Mouse (Mus musculus) 3134 (cell line): Measurements from ENCODE around the gene Rad51c.
"Not testable (repeated sequence)": the region's sequence is repeated elsewhere in the genome, so short reads cannot be mapped to it uniquely, and the experiment has no call there.

Experiments
- DNase-seq: peaks from one replicate; pipeline ENCODE4 v3.0.0-alpha.2; 2011; ENCODE audit warnings: low spot score; ENCODE audit not compliant: insufficient read length; ENCODE audit errors: extremely low read depth

Gene Rad51c

GRCm38 (mm10) chr11:87432933-87433669 is 28.3 kb upstream of the Rad51c start:
- no peak for DNase-seq

- DNase-seq, result no peak
Observed at GRCm38 (mm10) chr11:87432447-87432846, 27.7 kb upstream of the Rad51c start.

GRCm38 (mm10) chr11:87431813-87432212 is 27.1 kb upstream of the Rad51c start:
- DNase-seq, result not testable (repeated sequence)

GRCm38 (mm10) chr11:87430374-87430773 is 25.6 kb upstream of the Rad51c start:
- DNase-seq, result no peak

- no peak for DNase-seq
Observed at GRCm38 (mm10) chr11:87429363-87429762, 24.6 kb upstream of the Rad51c start.

GRCm38 (mm10) chr11:87428051-87428673 is 23.4 kb upstream of the Rad51c start:
- no peak for DNase-seq

GRCm38 (mm10) chr11:87427273-87428050 is 22.7 kb upstream of the Rad51c start:
- DNase-seq, result peak; percentile 20

- DNase-seq, result peak; percentile 89
Observed at GRCm38 (mm10) chr11:87426450-87427250, 21.9 kb upstream of the Rad51c start.

GRCm38 (mm10) chr11:87426121-87426449 is 21.3 kb upstream of the Rad51c start:
- no peak for DNase-seq

GRCm38 (mm10) chr11:87423551-87424325 is 19.0 kb upstream of the Rad51c start:
- peak; percentile 74 for DNase-seq

- DNase-seq, result peak; percentile 87
Observed at GRCm38 (mm10) chr11:87422511-87423340, 18.0 kb upstream of the Rad51c start.

- DNase-seq, result peak; percentile 35
Observed at GRCm38 (mm10) chr11:87421760-87422201, 17.0 kb upstream of the Rad51c start.

- DNase-seq, result no peak
Observed at GRCm38 (mm10) chr11:87420861-87421260, 16.1 kb upstream of the Rad51c start.

GRCm38 (mm10) chr11:87416120-87416519 is 11.4 kb upstream of the Rad51c start:
- DNase-seq, result no peak

- not testable (repeated sequence) for DNase-seq
Observed at GRCm38 (mm10) chr11:87413412-87413811, 8.7 kb upstream of the Rad51c start.

GRCm38 (mm10) chr11:87404111-87404853 is 472 bp downstream of the Rad51c start:
- peak; percentile 99 for DNase-seq

GRCm38 (mm10) chr11:87398402-87398801 is 6.4 kb downstream of the Rad51c start:
- DNase-seq, result no peak

- DNase-seq, result no peak
Observed at GRCm38 (mm10) chr11:87393855-87394254, 10.9 kb downstream of the Rad51c start.
